27 mouse cellular contexts compared by ENCODE assay signal in the genomic region with DNA sequence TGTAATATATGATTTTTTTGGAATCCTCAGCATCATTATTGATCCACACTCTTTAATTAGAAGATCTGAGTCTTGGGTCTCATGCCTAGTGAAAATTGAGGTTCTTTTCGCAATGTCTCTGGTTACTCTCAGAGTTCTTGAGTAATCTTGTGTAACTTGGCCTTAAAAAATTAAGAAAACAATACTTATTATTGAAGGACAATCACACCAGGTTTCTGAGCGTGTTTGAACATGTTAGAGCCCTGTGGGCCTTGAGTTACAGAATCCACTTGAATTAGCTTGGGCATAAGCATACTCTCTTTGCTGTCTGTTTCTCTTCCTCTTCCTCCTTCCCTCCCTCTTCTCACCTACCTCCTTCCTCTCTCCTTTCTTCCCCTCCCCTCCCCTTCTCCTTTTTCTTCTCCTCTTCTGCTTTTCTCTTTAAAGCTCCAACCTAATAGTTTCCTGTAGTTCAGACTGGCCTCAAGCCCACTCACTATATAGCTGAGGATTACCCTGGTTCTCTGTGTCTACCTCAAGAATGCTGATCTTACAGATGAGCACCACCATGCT. TPM values are rescaled to one million over a fixed set of nuclear protein-coding genes. Genes with fewer than 3 reads are reported as not detected.
DNase-seq lines count a peak whose midpoint lies in the region; ATAC-seq and TF ChIP-seq lines count a peak whose summit lies in the region.
"Had no signal": no experiment of that assay in that cellular context is flagged by ENCODE, and none has a peak within 500 bp of the region (broad histone marks: within the 10 kb centered on the region; RNA-seq: fewer than 3 reads in every experiment).

No protein-coding gene starts in this region.

- intact Hi-C loops in left cerebral cortex, adult 2 months (cut with DNase I), result no loop called here

- no peak for TF ChIP-seq CTCF in left cerebral cortex, adult 2 months (IDR thresholded peaks at IDR 0.05)

- peak; percentile 83 for ATAC-seq in megakaryocyte progenitor cell, adult 5-6 weeks (replicated peaks; ENCODE audit: poor library complexity)
- ATAC-seq: CD4-positive, CD25-positive, alpha-beta regulatory T cell, adult 4 months; forebrain, embryonic 15.5 days; hindbrain, postnatal 0 days; inflammation-experienced regulatory T-cells, adult 6 months; intestine, embryonic 16.5 days had no signal

- H3K27ac ChIP-seq in left cerebral cortex, adult 2 months, result no peak overlapping the region
- H3K27ac ChIP-seq: embryonic facial prominence, embryonic 12.5 days; embryonic facial prominence, embryonic 15.5 days; forebrain, embryonic 12.5 days; forebrain, embryonic 15.5 days; heart, adult 2 months; heart, embryonic 10.5 days; heart, embryonic 13.5 days; hindbrain, embryonic 14.5 days; hindbrain, postnatal 0 days had no signal

- peak; percentile 6 for DNase-seq in MEL-GATA-1-ER (ENCODE audit: extremely low read depth, low read depth)
- DNase-seq in gonadal fat pad, adult 2 months (ENCODE audit: low read depth), result peak; percentile 59
- no peak for DNase-seq in left cerebral cortex, adult 2 months (ENCODE audit: extremely low spot score in 1 of 2, low spot score in 2 of 2)
- DNase-seq in cerebellum, postnatal 4 days (ENCODE audit: low spot score in 2 of 2), result no peak
- no peak for DNase-seq in gastrocnemius, adult 8-10 months (ENCODE audit: low spot score in 2 of 2)
- DNase-seq: adrenal gland, adult 2 months; adrenal gland, postnatal 14 days; cerebellum, adult 11-12 months; cerebellum, adult 8-10 months; cerebellum, postnatal 10 days; cerebellum, postnatal 36 days; gastrocnemius, postnatal 14 days; heart, adult 2 months; heart, postnatal 14 days; heart, postnatal 4 days had no signal

- no peak overlapping the region for H3K4me3 ChIP-seq in left cerebral cortex, adult 2 months
- H3K4me3 ChIP-seq: embryonic facial prominence, embryonic 12.5 days; embryonic facial prominence, embryonic 15.5 days; forebrain, embryonic 12.5 days; forebrain, embryonic 15.5 days; heart, adult 2 months; heart, embryonic 10.5 days; heart, embryonic 13.5 days had no signal

RNA-seq across cellular contexts. Expression of a gene that starts 44.0 kb away (rescaled TPM):
- 8.3 and 11.7 TPM in 2 replicates for polyA plus RNA-seq in gonadal fat pad, adult 2 months (2012; rRNA removed)
- total RNA-seq in megakaryocyte progenitor cell, adult 5-6 weeks (2015), result 17.2 and 21.3 TPM in 2 replicates
- total RNA-seq in megakaryocyte progenitor cell, adult 5-6 weeks (2017), result 11.1 and 18.1 TPM in 2 replicates
- 10 to 100 TPM; 50.7 to 54.7 TPM for total RNA-seq in left cerebral cortex, adult 2 months (2021)
- 10 to 100 TPM; 10.0 to 14.7 (median 11.2) TPM for total RNA-seq in gastrocnemius, adult 8-10 months (2022)

Comparison
In these comparisons a context has a peak if more than half of its experiments do, and no peak if none do; other contexts are left out.
1. DNase-seq: peak in MEL-GATA-1-ER (single experiment) and gonadal fat pad, adult 2 months (single experiment); none in left cerebral cortex, adult 2 months (0 of 2), cerebellum, postnatal 4 days (0 of 2) and gastrocnemius, adult 8-10 months (0 of 2).